Mouse (Mus musculus): ENCODE measurements around the gene Alox5ap.

The Alox5ap gene
- long read RNA-seq, experiment 1, transcript Alox5ap-201 (5 exons, 1,251 nt), result major isoform, 29 of 31 reads
- long read RNA-seq, experiment 1, partial matches to known transcripts, result 1 of 31 reads
- long read RNA-seq, experiment 1, other reads (novel, unspliced or antisense), result 1 of 31 reads
- long read RNA-seq, experiment 2, transcript Alox5ap-201 (5 exons, 1,251 nt), result major isoform, 29 of 29 reads
- long read RNA-seq, experiment 2, partial matches to known transcripts, result 0 of 29 reads
- long read RNA-seq, experiment 2, other reads (novel, unspliced or antisense), result 0 of 29 reads

GRCm38 (mm10) chr5:149264405-149264804, at the start of gene Alox5ap:
Gene Alox5ap (plus strand): TSS chr5:149264767.
- intact Hi-C loops (cut with DNase I), result no loop called here

GRCm38 (mm10) chr5:149215540-149215939, 49.0 kb upstream of the Alox5ap start:
- intact Hi-C loops (cut with DNase I), result no loop called here

- intact Hi-C loops (cut with DNase I), result no loop called here
Measured at GRCm38 (mm10) chr5:149217524-149218357, 46.8 kb upstream of the Alox5ap start.

GRCm38 (mm10) chr5:149219493-149219892, 45.1 kb upstream of the Alox5ap start:
- intact Hi-C loops (cut with DNase I), result no loop called here

GRCm38 (mm10) chr5:149221355-149221754, 43.2 kb upstream of the Alox5ap start:
- intact Hi-C loops (cut with DNase I), result no loop called here

GRCm38 (mm10) chr5:149224666-149225065, 39.9 kb upstream of the Alox5ap start:
- intact Hi-C loops (cut with DNase I), result loop anchor here (5.0 kb wide), 1 partner anchor 37 kb away; no protein-coding TSS in a partner anchor

- intact Hi-C loops (cut with DNase I), result loop anchor here (5.0 kb wide), 1 partner anchor 42 kb away; no protein-coding TSS in a partner anchor
Measured at GRCm38 (mm10) chr5:149228700-149229618, 35.6 kb upstream of the Alox5ap start.

GRCm38 (mm10) chr5:149229619-149230339, 34.8 kb upstream of the Alox5ap start:
- intact Hi-C loops (cut with DNase I), result loop anchor here (5.0 kb wide), 1 partner anchor 42 kb away; no protein-coding TSS in a partner anchor

- intact Hi-C loops (cut with DNase I), result no loop called here
Measured at GRCm38 (mm10) chr5:149235002-149235401, 29.6 kb upstream of the Alox5ap start.

- intact Hi-C loops (cut with DNase I), result no loop called here
Measured at GRCm38 (mm10) chr5:149237221-149237950, 27.2 kb upstream of the Alox5ap start.

- intact Hi-C loops (cut with DNase I), result no loop called here
Measured at GRCm38 (mm10) chr5:149242467-149242866, 22.1 kb upstream of the Alox5ap start.

- intact Hi-C loops (cut with DNase I), result no loop called here
Measured at GRCm38 (mm10) chr5:149243053-149243452, 21.5 kb upstream of the Alox5ap start.

GRCm38 (mm10) chr5:149245391-149245964, 19.1 kb upstream of the Alox5ap start:
- intact Hi-C loops (cut with DNase I), result no loop called here

GRCm38 (mm10) chr5:149245965-149246470, 18.5 kb upstream of the Alox5ap start:
- intact Hi-C loops (cut with DNase I), result no loop called here

GRCm38 (mm10) chr5:149247047-149247904, 17.3 kb upstream of the Alox5ap start:
- intact Hi-C loops (cut with DNase I), result no loop called here

GRCm38 (mm10) chr5:149252303-149252702, 12.3 kb upstream of the Alox5ap start:
- intact Hi-C loops (cut with DNase I), result no loop called here

- intact Hi-C loops (cut with DNase I), result no loop called here
Measured at GRCm38 (mm10) chr5:149253491-149253890, 11.1 kb upstream of the Alox5ap start.

GRCm38 (mm10) chr5:149255522-149255921, 9.0 kb upstream of the Alox5ap start:
- intact Hi-C loops (cut with DNase I), result no loop called here
